Mouse (Mus musculus): ENCODE results near the gene Hmga2. TPM values are rescaled to one million over a fixed set of nuclear protein-coding genes. Genes with fewer than 3 reads are reported as not detected.
A peak's percentile ranks its signal among the peaks of the same experiment; 100 is the strongest.
"Not testable (repeated sequence)": the region's sequence is repeated elsewhere in the genome, so short reads cannot be mapped to it uniquely, and the experiment has no call there.

The Hmga2 gene
- polyA plus RNA-seq, 2 experiments: 3.4 to 5.4 TPM

GRCm38 (mm10) chr10:120365380-120366172 is 110.7 kb downstream of the Hmga2 start:
- no peaks in the 10 kb centered on the region for H3K27me3 ChIP-seq (ENCODE audit: control insufficient read depth, insufficient read depth, low read length)
- WGBS (ENCODE audit: insufficient replicate concordance): 50% methylated on average over 24 of the region's 24 CpGs
- DNase-seq (ENCODE audit: low read depth in 3 of 3, low spot score in 3 of 3): no peak

GRCm38 (mm10) chr10:120363983-120364582 is 112.2 kb downstream of the Hmga2 start:
- peak overlapping the region; percentile 42 to 75 for H3K4me3 ChIP-seq (ENCODE audit: insufficient read depth in 1 of 2, low read depth in 2 of 2, low read length in 2 of 2)

More at GRCm38 (mm10) chr10:120365380-120366172, 110.7 kb downstream of the Hmga2 start:
- no peak overlapping the region for H3K9ac ChIP-seq (replicated peaks)
- peaks cover 0 to 12% of the 10 kb centered on the region in 2 experiments; a peak in 2 of 4 replicates for H3K4me1 ChIP-seq (replicated peaks; ENCODE audit: control insufficient read depth in 2 of 2, insufficient read depth in 2 of 2, low read length in 1 of 2)
- ATAC-seq (ENCODE audit: insufficient read depth): no peak
- H3K36me3 ChIP-seq (replicated peaks; ENCODE audit: control insufficient read depth, insufficient read depth, low read depth): no peaks in the 10 kb centered on the region
- no peaks in the 10 kb centered on the region for H3K9me3 ChIP-seq (ENCODE audit: control insufficient read depth, low read length)
- H3K4me2 ChIP-seq (ENCODE audit: low read depth): peak overlapping the region; percentile 58
- H3K27ac ChIP-seq: no peak overlapping the region
- H3K4me3 ChIP-seq (ENCODE audit: insufficient read depth in 1 of 2, low read depth in 2 of 2, low read length in 2 of 2): peak overlapping the region in 1 of 2 experiments; percentile 75; a peak in 1 of 4 replicates
- TF ChIP-seq EP300 (IDR thresholded peaks at IDR 0.05; ENCODE audit: low read depth) (no peak), CTCF (IDR thresholded peaks at IDR 0.05; ENCODE audit: low read depth) (no peak)

GRCm38 (mm10) chr10:120363298-120363982 is 112.8 kb downstream of the Hmga2 start:
- H3K4me1 ChIP-seq (replicated peaks; ENCODE audit: control insufficient read depth in 2 of 2, insufficient read depth in 2 of 2, low read length in 1 of 2): peaks cover 0 to 12% of the 10 kb centered on the region in 2 experiments; a peak in 2 of 4 replicates
- H3K4me2 ChIP-seq (ENCODE audit: low read depth): peak overlapping the region; percentile 58
- H3K9ac ChIP-seq (replicated peaks); H3K9me3 ChIP-seq (ENCODE audit: control insufficient read depth, low read length); H3K27me3 ChIP-seq (ENCODE audit: control insufficient read depth, insufficient read depth, low read length); DNase-seq (ENCODE audit: low read depth in 3 of 3, low spot score in 3 of 3); H3K36me3 ChIP-seq (replicated peaks; ENCODE audit: control insufficient read depth, insufficient read depth, low read depth); ATAC-seq (ENCODE audit: insufficient read depth); H3K27ac ChIP-seq: not testable (repeated sequence)
- peak overlapping the region in 1 of 2 experiments; percentile 42; a peak in 1 of 4 replicates for H3K4me3 ChIP-seq (ENCODE audit: insufficient read depth in 1 of 2, low read depth in 2 of 2, low read length in 2 of 2)
- WGBS (ENCODE audit: insufficient replicate concordance): 34% methylated on average over 9 of the region's 11 CpGs

More at GRCm38 (mm10) chr10:120363983-120364582, 112.2 kb downstream of the Hmga2 start:
- H3K4me1 ChIP-seq (replicated peaks; ENCODE audit: control insufficient read depth in 2 of 2, insufficient read depth in 2 of 2, low read length in 1 of 2): peaks cover 0 to 12% of the 10 kb centered on the region in 2 experiments; a peak in 2 of 4 replicates
- TF ChIP-seq CTCF (IDR thresholded peaks at IDR 0.05; ENCODE audit: low read depth) (no peak), EP300 (IDR thresholded peaks at IDR 0.05; ENCODE audit: low read depth) (no peak)
- H3K36me3 ChIP-seq (replicated peaks; ENCODE audit: control insufficient read depth, insufficient read depth, low read depth): no peaks in the 10 kb centered on the region
- DNase-seq (ENCODE audit: low read depth in 3 of 3, low spot score in 3 of 3) (no peak), ATAC-seq (ENCODE audit: insufficient read depth) (peak; percentile 66; the same call in 1 of the 2 replicates)
- 34% methylated on average over 19 of the region's 20 CpGs for WGBS (ENCODE audit: insufficient replicate concordance)
- no peaks in the 10 kb centered on the region for H3K27me3 ChIP-seq (ENCODE audit: control insufficient read depth, insufficient read depth, low read length)
- H3K9ac ChIP-seq (replicated peaks): no peak overlapping the region; the same call in 1 of the 2 replicates
- H3K27ac ChIP-seq: no peak overlapping the region
- H3K4me2 ChIP-seq (ENCODE audit: low read depth): peak overlapping the region; percentile 58
- no peaks in the 10 kb centered on the region for H3K9me3 ChIP-seq (ENCODE audit: control insufficient read depth, low read length)

- Histone ChIP-seq H3K9ac (replicated peaks) (no peak overlapping the region), H3K4me1 (replicated peaks; ENCODE audit: control insufficient read depth in 2 of 2, insufficient read depth in 2 of 2, low read length in 1 of 2) (no peaks in the 10 kb centered on the region), H3K27me3 (ENCODE audit: control insufficient read depth, insufficient read depth, low read length) (no peaks in the 10 kb centered on the region), H3K36me3 (replicated peaks; ENCODE audit: control insufficient read depth, insufficient read depth, low read depth) (no peaks in the 10 kb centered on the region), H3K4me2 (ENCODE audit: low read depth) (no peak overlapping the region), H3K4me3 (ENCODE audit: insufficient read depth in 1 of 2, low read depth in 2 of 2, low read length in 2 of 2) (no peak overlapping the region), H3K9me3 (ENCODE audit: control insufficient read depth, low read length) (no peaks in the 10 kb centered on the region), H3K27ac (no peak overlapping the region)
- TF ChIP-seq EP300 (IDR thresholded peaks at IDR 0.05; ENCODE audit: low read depth) (no peak), CTCF (IDR thresholded peaks at IDR 0.05; ENCODE audit: low read depth) (no peak)
- 53% methylated on average over 13 of the region's 13 CpGs for WGBS (ENCODE audit: insufficient replicate concordance)
- DNase-seq (ENCODE audit: low read depth in 3 of 3, low spot score in 3 of 3) (no peak), ATAC-seq (ENCODE audit: insufficient read depth) (no peak)
Measured at GRCm38 (mm10) chr10:120354523-120355030, 121.7 kb downstream of the Hmga2 start.

Data from liver, embryonic 14.5 days (tissue).